Mouse (Mus musculus) cerebellum, postnatal 14 days (tissue): Measurements from ENCODE around the gene Nlk.
"Not testable (repeated sequence)": the region's sequence is repeated elsewhere in the genome, so short reads cannot be mapped to it uniquely, and the experiment has no call there.

Source experiments
- DNase-seq, 2 experiments: peaks; one replicate each; pipeline ENCODE4 v3.0.0; 2021; ENCODE audit warnings: mixed read lengths in 2 of 2

Nlk gene

GRCm38 (mm10) chr11:78594271-78594964 is 102.8 kb downstream of the Nlk start:
- DNase-seq, result no peak

DNA sequence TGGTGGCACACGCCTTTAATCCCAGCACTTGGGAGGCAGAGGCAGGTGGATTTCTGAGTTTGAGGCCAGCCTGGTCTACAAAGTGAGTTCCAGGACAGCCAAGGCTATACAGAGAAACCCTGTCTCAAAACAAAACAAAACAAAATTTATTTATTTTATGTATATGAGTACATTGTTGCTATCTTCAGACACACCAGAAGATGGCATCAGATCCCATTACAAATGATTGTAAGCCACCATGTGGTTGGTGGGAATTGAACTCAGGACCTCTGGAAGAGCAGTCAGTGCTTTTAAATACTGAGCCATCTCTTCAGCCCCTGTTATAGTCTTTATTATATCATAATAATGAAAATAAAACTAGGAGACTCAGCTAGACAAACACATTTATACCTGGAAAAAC is 109.5 kb downstream of the Nlk start:
- DNase-seq, result not testable (repeated sequence)

GRCm38 (mm10) chr11:78586099-78586498 is 111.1 kb downstream of the Nlk start:
- DNase-seq, result no peak

GRCm38 (mm10) chr11:78582848-78583247 is 114.3 kb downstream of the Nlk start:
- no peak for DNase-seq

DNA sequence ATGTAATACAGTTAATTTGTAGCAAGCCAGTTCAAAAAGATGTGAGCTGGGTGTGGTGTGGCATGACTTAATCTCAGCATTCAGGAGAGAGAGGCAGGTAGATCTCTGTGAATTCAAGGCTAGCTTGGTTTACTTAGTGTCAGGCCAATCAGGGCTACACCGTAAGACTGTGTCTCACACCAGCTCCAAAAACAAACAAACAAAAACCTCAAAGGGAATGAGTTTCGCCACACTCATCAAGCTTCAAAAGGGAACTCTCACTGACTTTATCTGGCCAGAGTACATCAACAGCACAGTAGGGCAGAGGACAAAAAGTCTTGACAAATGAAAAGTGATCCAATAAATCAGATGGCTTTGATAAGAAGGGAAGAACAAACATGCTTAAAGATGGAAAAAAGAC is 122.2 kb downstream of the Nlk start:
- no peak for DNase-seq

- no peak for DNase-seq
These were observed 122.6 kb downstream of the Nlk start for GRCm38 (mm10) chr11:78574536-78574935.

- DNase-seq, result not testable (repeated sequence)
These were observed 123.1 kb downstream of the Nlk start for GRCm38 (mm10) chr11:78574031-78574430.

GRCm38 (mm10) chr11:78571854-78572253 is 125.3 kb downstream of the Nlk start:
- DNase-seq, result no peak

DNA sequence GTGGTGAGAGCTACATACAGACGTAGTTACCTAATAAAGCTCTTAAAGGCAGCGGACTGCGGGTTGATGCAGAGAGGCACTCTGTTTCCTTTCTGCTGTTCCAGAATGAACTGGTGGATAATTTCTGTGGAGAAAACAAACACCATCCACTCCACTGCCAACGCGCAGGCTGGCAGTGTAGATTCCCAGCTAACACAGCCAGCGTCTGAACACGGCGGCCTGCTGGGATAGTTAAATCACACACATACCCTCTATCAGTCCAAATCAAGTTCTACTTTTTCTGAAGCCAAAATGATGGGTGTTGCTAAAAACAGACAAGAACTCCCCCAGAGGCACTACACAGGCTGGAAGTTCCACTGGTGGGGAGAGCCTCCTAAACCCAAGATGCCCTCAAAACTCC is 125.7 kb downstream of the Nlk start:
- DNase-seq, result no peak

DNA sequence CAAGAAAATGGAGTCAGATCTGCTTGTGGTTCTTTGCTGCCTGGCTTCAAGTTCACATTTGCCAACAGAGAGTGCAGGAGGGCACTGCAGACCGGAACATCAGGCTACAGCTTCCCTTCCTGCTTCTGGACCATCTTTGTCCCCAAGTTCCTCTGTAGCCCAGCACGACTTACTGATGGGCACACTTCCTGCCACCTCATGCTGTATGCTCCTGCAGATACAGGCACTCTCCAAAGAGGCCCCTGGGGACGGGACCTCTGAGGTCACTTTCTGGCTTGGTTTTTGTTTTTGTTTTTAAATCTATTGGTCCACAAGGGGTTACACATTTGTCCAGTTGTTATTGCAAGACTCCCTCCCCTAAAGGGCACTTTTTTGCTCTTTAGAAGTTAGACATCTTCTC is 127.4 kb downstream of the Nlk start:
- no peak for DNase-seq

- no peak for DNase-seq
These were observed 128.3 kb downstream of the Nlk start for GRCm38 (mm10) chr11:78568827-78569226.

DNA sequence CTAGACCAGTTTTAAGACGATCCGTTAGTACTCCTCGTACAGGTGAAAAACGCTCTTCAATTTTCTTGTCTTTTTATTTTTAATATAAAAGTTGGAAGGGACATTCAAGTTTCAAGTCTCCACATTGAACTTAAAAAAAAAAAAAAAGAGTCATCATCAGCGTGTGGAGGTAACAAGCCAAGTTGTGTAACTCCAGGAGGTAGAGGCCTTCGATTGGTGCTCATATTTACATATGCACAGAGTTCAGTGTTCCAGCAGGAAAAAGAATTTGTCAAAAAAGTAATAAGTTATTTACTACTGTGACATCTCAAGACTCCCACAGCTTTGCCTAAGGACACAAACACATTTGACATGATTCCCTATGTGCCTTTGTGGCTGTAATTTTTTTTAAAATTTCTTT is 129.6 kb downstream of the Nlk start:
- no peak for DNase-seq

DNA sequence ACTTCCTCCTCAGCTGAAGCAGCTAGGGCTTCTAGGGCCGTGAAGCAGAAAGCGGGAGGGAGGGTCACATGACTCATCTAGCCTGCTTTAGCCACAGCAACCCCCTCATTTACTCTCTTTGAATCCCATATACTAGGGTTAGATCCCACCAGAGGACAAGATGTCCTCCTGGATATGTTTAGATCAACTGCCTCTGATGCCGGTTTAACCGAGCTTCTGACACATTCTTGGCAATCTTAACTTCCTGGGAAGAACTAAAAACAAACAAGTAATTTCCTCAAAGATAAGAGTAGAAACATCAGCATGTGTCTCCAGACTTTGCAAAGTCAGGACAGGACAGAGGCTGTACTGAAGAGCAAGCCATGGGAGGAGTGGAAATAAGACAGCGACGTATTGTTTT is 130.4 kb downstream of the Nlk start:
- no peak for DNase-seq

GRCm38 (mm10) chr11:78560447-78560846 is 136.7 kb downstream of the Nlk start:
- peak; percentile 86 to 90 for DNase-seq

DNA sequence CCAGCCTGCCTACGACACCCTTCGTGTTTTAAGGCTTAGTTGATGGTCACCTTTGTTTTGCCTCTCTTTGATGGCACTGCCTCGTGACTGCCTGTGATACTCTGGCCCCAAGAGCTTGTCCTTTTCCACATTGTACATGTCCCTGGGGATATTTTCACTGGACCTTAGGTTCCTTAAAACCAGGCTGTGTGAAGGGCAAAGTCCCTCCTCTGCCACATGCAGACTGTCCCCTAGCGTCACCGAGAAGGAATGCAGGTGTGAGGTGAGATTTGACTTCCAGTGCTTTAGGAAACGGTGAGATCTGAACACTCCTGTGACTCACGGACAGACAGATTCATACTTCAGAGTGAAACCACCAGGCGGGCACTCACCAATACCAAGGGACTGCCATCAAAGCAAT is 139.9 kb downstream of the Nlk start:
- no peak for DNase-seq

- DNase-seq, result no peak
These were observed 141.1 kb downstream of the Nlk start for GRCm38 (mm10) chr11:78556070-78556469.

DNA sequence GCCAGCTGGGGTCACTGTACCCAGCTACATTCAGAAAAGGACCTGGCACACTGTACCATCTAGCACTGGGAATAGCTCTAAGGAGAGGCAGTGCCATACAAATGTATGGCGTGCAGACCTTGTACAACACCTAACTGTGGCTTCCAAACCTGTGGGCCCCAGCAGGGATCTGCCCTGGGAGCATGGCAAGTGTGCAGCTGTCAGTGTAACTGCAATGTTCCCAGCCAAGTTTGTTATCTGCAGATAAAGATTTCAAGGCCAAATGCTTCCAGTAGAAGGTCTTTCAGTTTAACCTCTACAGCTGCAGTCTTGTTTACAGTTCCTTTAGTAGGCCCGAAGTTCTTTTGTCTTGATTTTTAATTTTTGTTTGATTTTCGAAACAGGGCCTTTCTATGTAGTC is 141.6 kb downstream of the Nlk start:
- DNase-seq, result no peak

- no peak for DNase-seq
These were observed 146.1 kb downstream of the Nlk start for GRCm38 (mm10) chr11:78551059-78551398.

- DNase-seq, result peak; percentile 95 to 96
These were observed 146.8 kb downstream of the Nlk start, which contains the start of gene Tmem97 for GRCm38 (mm10) chr11:78550168-78551058. Gene Tmem97, minus strand, starts transcription at chr11:78550777.

GRCm38 (mm10) chr11:78549491-78549987 is 147.6 kb downstream of the Nlk start:
- no peak for DNase-seq

- no peak for DNase-seq
These were observed 149.3 kb downstream of the Nlk start for GRCm38 (mm10) chr11:78547718-78548460.

- DNase-seq, result no peak
These were observed 152.0 kb downstream of the Nlk start for GRCm38 (mm10) chr11:78545181-78545580.

GRCm38 (mm10) chr11:78544449-78545111 is 152.6 kb downstream of the Nlk start:
- no peak for DNase-seq
